Mouse (Mus musculus) midbrain, embryonic 11.5 days (tissue): ENCODE measurements around the gene Slc9a8. TPM values are rescaled to one million over a fixed set of nuclear protein-coding genes. Genes with fewer than 3 reads are reported as not detected.

Experiments
- ATAC-seq: fragments of 200-750 bp; cut with Nextera tagmentation; 2 replicates; pipeline ENCODE4 v1.8.0; 2017; ENCODE audit warnings: moderate TSS enrichment, moderate library complexity; ENCODE audit not compliant: low FRiP score
- DNase-seq: peaks from one replicate; pipeline ENCODE4 v3.0.0; 2015; ENCODE audit warnings: low spot score; ENCODE audit errors: missing footprints
- H3K27ac ChIP-seq: fragments of 300-500 bp; sonication (generic); 2 replicates; pipeline ENCODE4 v1.5.1; 2014; ENCODE audit warnings: low read depth, low read length
- H3K27me3 ChIP-seq: fragments of 300-500 bp; sonication (generic); 2 replicates; pipeline ENCODE4 v1.6.1; 2014; ENCODE audit warnings: mild to moderate bottlenecking, low read length, moderate library complexity, mixed read lengths; ENCODE audit not compliant: control insufficient read depth, insufficient read depth
- H3K36me3 ChIP-seq: fragments of 300-500 bp; sonication (generic); 2 replicates; pipeline ENCODE4 v1.6.1; 2014; ENCODE audit warnings: mild to moderate bottlenecking, low read length, moderate library complexity, mixed read lengths; ENCODE audit not compliant: control insufficient read depth, insufficient read depth
- H3K4me1 ChIP-seq: fragments of 300-500 bp; sonication (generic); 2 replicates; pipeline ENCODE4 v1.6.1; 2014; ENCODE audit warnings: low read length; ENCODE audit not compliant: control insufficient read depth, insufficient read depth
- H3K4me2 ChIP-seq: fragments of 300-500 bp; sonication (generic); 2 replicates; pipeline ENCODE4 v1.6.1; 2014; ENCODE audit warnings: mild to moderate bottlenecking, moderate library complexity
- H3K4me3 ChIP-seq: fragments of 300-500 bp; sonication (generic); 2 replicates; pipeline ENCODE4 v1.5.1; 2014; ENCODE audit warnings: low read depth, low read length
- H3K9ac ChIP-seq: fragments of 300-500 bp; sonication (generic); 2 replicates; pipeline ENCODE4 v1.6.1; 2014; ENCODE audit warnings: low read length
- H3K9me3 ChIP-seq: fragments of 300-500 bp; sonication (generic); 2 replicates; pipeline ENCODE4 v1.6.1; 2016; ENCODE audit warnings: low read length; ENCODE audit not compliant: control insufficient read depth
- WGBS: fragments of 180-500 bp; shearing (Covaris S2); extraction: QIAGEN DNeasy Blood & Tissue Kit; methylation state at CpG from one replicate; pipeline ENCODE4 v1.1.7; 2014; 5-methylcytosine and 5-hydroxymethylcytosine counted together
- polyA plus RNA-seq: library from polyadenylated mRNA; unstranded; fragments of >200 nt; fragmentation: Nextera tagmentation; extraction: Ambion mirVana; gene quantifications from 2 replicates; pipeline ENCODE4 v1.2.1, GENCODE M21; 2014

Slc9a8 gene
- polyA plus RNA-seq, 1 experiment from 2014 or later = 15.1 TPM

GRCm38 (mm10) chr2:167502554-167503252 lies 81.2 kb downstream of the Slc9a8 start:
- H3K4me3 ChIP-seq = peak overlapping the region; percentile 98
- 52% methylated on average over 13 of the region's 13 CpGs for WGBS
- H3K9ac ChIP-seq = no peak overlapping the region
- H3K9me3 ChIP-seq = no peaks in the 10 kb centered on the region
- H3K4me2 ChIP-seq = peak overlapping the region; percentile 73
- 0 out of 2 replicates have a peak, but pooled peaks have one; percentile 6 for ATAC-seq
- no peaks in the 10 kb centered on the region for H3K27me3 ChIP-seq
- H3K27ac ChIP-seq = no peak overlapping the region
- no peaks in the 10 kb centered on the region; the same call in 1 of the 2 replicates for H3K36me3 ChIP-seq
- peaks cover 16% of the 10 kb centered on the region for H3K4me1 ChIP-seq
- no peak for DNase-seq

GRCm38 (mm10) chr2:167503253-167503895 lies 81.9 kb downstream of the Slc9a8 start:
- Histone ChIP-seq H3K4me1 (peaks cover 16% of the 10 kb centered on the region), H3K27ac (peak overlapping the region; percentile 77), H3K4me2 (peak overlapping the region; percentile 73), H3K9ac (peak overlapping the region; percentile 98), H3K36me3 (no peaks in the 10 kb centered on the region; the same call in 1 of the 2 replicates), H3K27me3 (no peaks in the 10 kb centered on the region), H3K9me3 (no peaks in the 10 kb centered on the region), H3K4me3 (peak overlapping the region; percentile 98)
- ATAC-seq (peak; percentile 88), DNase-seq (peak; percentile 99)
- WGBS = under 1% methylated on average over 85 of the region's 85 CpGs

- DNase-seq (peak; percentile 93), ATAC-seq (peak; percentile 12; the same call in 1 of the 2 replicates)
- Histone ChIP-seq H3K27ac (peak overlapping the region; percentile 77), H3K9ac (peak overlapping the region; percentile 98), H3K4me3 (peak overlapping the region; percentile 98), H3K36me3 (peaks cover 4% of the 10 kb centered on the region), H3K9me3 (no peaks in the 10 kb centered on the region), H3K27me3 (no peaks in the 10 kb centered on the region), H3K4me1 (peaks cover 16% of the 10 kb centered on the region), H3K4me2 (peak overlapping the region; percentile 73)
- under 1% methylated on average over 31 of the region's 32 CpGs for WGBS
Measured at GRCm38 (mm10) chr2:167503896-167504349, 82.4 kb downstream of the Slc9a8 start.

GRCm38 (mm10) chr2:167505127-167505526 lies 83.6 kb downstream of the Slc9a8 start:
- WGBS = 87% methylated on average over 3 of the region's 3 CpGs
- ATAC-seq = no peak
- Histone ChIP-seq H3K27me3 (no peaks in the 10 kb centered on the region), H3K9me3 (no peaks in the 10 kb centered on the region), H3K27ac (no peak overlapping the region), H3K36me3 (peaks cover 10% of the 10 kb centered on the region), H3K4me2 (peak overlapping the region; percentile 6; the same call in 1 of the 2 replicates), H3K9ac (no peak overlapping the region), H3K4me3 (no peak overlapping the region), H3K4me1 (peaks cover 16% of the 10 kb centered on the region)
- no peak for DNase-seq

GRCm38 (mm10) chr2:167506546-167507260 lies 85.2 kb downstream of the Slc9a8 start:
- H3K27ac ChIP-seq = no peak overlapping the region
- no peaks in the 10 kb centered on the region for H3K9me3 ChIP-seq
- no peak for ATAC-seq
- no peak overlapping the region for H3K9ac ChIP-seq
- H3K4me3 ChIP-seq = no peak overlapping the region
- peaks cover 16% of the 10 kb centered on the region for H3K4me1 ChIP-seq
- 96% methylated on average over 10 of the region's 10 CpGs for WGBS
- H3K4me2 ChIP-seq = no peak overlapping the region
- no peaks in the 10 kb centered on the region for H3K27me3 ChIP-seq
- no peak for DNase-seq
- H3K36me3 ChIP-seq = peaks cover 20% of the 10 kb centered on the region

- ATAC-seq (no peak), DNase-seq (no peak)
- 97% methylated on average over 3 of the region's 3 CpGs for WGBS
- H3K4me3 ChIP-seq = no peak overlapping the region
- H3K9me3 ChIP-seq = no peaks in the 10 kb centered on the region
- H3K27me3 ChIP-seq = no peaks in the 10 kb centered on the region
- H3K36me3 ChIP-seq = peaks cover 31% of the 10 kb centered on the region
- H3K4me1 ChIP-seq = peaks cover 16% of the 10 kb centered on the region
- no peak overlapping the region for H3K4me2 ChIP-seq
- H3K27ac ChIP-seq = no peak overlapping the region
- no peak overlapping the region for H3K9ac ChIP-seq
Measured at GRCm38 (mm10) chr2:167507719-167508385, 86.3 kb downstream of the Slc9a8 start.

GRCm38 (mm10) chr2:167508569-167508968 lies 87.1 kb downstream of the Slc9a8 start:
- no peaks in the 10 kb centered on the region for H3K9me3 ChIP-seq
- DNase-seq = no peak
- H3K27me3 ChIP-seq = no peaks in the 10 kb centered on the region
- ATAC-seq = no peak
- H3K36me3 ChIP-seq = peaks cover 35% of the 10 kb centered on the region
- peaks cover 16% of the 10 kb centered on the region for H3K4me1 ChIP-seq
- H3K9ac ChIP-seq = no peak overlapping the region
- no peak overlapping the region for H3K4me3 ChIP-seq
- H3K4me2 ChIP-seq = no peak overlapping the region
- 98% methylated on average over 4 of the region's 4 CpGs for WGBS
- no peak overlapping the region for H3K27ac ChIP-seq

GRCm38 (mm10) chr2:167510485-167510884 lies 89.0 kb downstream of the Slc9a8 start:
- no peak overlapping the region for H3K4me3 ChIP-seq
- peaks cover 49% of the 10 kb centered on the region for H3K36me3 ChIP-seq
- H3K27me3 ChIP-seq = no peaks in the 10 kb centered on the region
- no peak overlapping the region for H3K4me2 ChIP-seq
- ATAC-seq (no peak), DNase-seq (no peak)
- H3K9me3 ChIP-seq = no peaks in the 10 kb centered on the region
- no peak overlapping the region for H3K9ac ChIP-seq
- no peak overlapping the region for H3K27ac ChIP-seq
- peaks cover 1% of the 10 kb centered on the region; the same call in 1 of the 2 replicates for H3K4me1 ChIP-seq
- WGBS = 90% methylated on average over 3 of the region's 3 CpGs
